Mouse (Mus musculus): Measurements from ENCODE around the gene Uchl1.

The Uchl1 gene

DNA sequence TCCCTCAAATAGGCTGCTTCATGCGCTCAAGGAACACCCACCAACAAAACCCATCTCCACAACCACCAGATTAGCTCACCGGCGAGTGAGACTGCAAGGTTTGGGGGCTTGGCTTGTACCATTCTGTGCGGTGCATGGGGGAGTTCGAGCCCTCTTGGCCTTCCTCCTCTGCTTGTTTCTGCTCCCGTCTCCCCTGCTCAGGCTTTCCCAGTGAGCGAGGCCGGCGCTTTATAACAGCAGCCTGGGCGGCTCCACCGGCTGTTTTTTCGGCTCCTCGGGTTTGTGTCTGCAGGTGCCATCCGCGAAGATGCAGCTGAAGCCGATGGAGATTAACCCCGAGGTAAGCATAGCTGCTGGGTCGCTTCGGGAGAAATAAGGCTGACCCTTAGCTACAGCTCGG is at the start of gene Uchl1:
Gene Uchl1, plus strand, starts transcription at position 109 of the 400 bp plus-strand sequence.
- peak; percentile 92 for DNase-seq

- no peak for DNase-seq
Observed at GRCm38 (mm10) chr5:66627805-66628204, 48.1 kb upstream of the Uchl1 start.

GRCm38 (mm10) chr5:66635459-66636079 is 40.3 kb upstream of the Uchl1 start:
- no peak for DNase-seq

DNA sequence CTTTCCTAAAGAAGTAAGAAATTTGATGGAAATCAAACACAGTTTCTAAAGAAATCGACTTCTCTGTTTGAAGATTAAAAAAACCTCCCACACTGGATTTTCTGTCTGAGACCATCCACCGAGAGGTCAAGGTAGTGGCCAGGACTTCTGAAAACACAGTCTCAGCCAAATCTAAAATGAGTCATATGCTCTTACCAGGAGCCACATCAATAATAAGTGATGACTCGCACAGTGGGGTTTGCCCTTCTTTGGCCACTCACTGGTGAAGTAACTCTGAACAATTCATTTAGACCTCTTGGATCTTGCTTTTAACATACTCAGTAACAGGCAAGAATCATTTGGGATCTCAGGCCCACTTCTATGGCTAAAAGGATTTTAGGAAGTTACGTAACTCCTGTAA is 33.7 kb upstream of the Uchl1 start:
- DNase-seq: no peak

GRCm38 (mm10) chr5:66643260-66643659 is 32.6 kb upstream of the Uchl1 start:
- no peak for DNase-seq

DNA sequence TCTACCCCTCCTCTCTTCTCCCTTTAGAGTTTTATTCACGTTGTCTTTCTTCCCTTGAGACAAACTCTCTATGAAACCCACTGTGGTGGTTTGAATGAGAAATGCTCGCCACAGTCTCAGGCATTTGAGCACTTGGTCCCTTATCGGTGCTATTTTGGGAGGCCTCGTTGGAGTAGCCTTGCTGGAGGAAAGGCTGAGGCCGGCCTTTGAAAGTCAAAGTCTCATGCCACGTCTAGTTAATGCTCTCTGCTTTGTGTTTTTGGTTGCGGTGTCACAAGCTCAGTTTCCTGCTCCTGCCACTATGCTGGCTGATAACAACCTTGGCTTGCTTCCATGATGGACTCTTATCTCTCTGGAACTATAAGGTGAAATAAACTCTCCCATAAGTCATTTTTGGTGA is 28.4 kb upstream of the Uchl1 start:
- no peak for DNase-seq

DNA sequence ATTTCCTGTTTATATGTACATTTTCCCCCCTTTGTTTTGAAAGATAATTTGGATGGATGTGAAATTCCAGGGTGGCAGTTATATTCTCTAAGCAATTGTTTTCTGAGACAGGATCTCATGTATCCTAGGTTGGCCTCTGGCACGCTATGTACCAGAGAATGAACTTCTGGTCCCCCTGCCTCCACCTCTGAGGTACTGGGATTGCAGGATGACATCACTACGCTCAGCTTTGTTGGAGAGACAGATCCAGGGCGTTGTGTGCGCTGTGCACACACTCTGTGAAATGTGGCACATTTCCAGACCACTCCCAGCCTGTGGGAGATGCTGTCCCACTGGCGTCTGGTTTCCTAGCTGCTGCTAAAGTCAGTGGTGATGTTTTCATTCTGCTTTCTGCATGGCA is 21.7 kb upstream of the Uchl1 start:
- DNase-seq: no peak

DNA sequence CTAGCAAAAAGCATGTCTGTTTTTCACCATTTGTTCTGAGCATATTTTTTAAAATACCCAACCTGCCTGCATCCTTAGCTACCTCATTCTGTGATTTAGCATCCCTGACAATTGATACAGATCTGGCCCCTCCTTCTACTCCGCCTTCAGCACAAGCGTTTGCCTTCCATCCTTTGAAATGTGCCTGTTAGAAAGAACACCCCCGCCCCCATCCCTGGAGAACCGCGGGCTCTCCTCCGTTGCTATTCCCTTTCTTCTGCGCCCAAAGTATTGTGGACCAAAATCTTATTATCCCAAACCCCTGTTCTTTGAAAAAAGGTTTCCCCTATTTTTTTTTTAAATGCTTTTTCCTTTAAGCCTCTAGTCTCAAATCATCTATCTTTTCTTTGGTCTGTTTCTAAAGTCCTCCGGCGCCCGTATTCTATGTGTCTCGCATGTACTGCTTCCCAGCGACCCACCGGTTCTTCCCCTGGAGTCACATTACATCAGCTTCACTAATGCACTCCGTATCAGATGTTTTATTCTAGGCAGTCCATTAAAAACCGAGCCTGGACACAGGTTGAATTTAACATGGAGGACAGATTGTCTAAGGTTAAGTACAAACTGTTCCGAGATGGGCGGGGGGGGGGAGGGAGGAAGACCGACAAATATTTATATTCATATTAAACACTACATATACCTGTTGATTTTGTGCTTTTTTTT is 551 bp upstream of the Uchl1 start:
- DNase-seq: peak; percentile 51

- peak; percentile 80 for DNase-seq
Observed at GRCm38 (mm10) chr5:66676457-66677117, 696 bp downstream of the Uchl1 start.

DNA sequence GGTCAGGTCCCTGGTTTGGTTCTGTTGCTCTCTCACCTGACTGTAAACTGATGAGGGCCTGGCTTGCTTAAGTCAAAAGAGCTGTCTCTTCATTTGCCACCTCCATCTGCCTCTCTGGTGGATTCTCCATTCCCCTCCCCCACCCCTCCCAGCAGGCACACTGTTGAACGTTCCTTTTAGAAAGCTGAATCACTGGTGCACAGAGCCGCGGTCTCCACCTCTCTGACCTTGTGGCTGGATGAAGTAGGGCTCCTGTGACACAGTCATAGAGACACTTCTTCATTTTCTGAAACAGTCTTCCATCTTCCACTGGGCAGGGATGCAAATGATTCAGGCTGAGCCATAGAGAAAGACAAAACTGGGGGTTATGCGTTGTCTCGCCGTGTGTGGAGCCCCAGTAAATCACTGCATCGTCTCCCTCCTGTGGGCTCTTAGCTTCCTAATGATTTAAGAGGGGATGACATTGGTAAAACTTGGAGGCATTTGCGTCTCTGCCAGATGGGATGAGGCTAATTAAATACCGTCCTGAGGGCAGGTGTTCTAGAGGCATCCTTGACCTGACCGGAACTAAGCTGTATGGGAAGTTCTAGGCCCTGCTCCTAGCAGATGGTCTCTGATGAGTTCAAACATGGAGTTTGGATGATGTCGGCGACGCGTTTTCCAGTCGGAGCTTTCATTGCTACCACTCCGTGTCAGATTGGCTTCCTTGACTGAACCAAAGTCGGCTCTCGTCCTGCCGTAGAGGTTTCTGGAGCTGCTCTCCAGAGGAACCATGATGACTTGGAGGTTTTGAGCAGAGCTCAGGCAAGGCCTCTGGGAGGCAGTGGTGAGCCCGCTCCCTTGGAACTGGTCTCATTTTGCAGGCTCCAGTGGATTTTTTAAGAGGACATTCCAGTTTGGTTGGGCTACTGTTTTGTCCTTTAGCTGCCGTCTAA is 1.8 kb downstream of the Uchl1 start:
- no peak for DNase-seq

- peak; percentile 81 for DNase-seq
Observed at GRCm38 (mm10) chr5:66679222-66679621, 3.3 kb downstream of the Uchl1 start.

DNA sequence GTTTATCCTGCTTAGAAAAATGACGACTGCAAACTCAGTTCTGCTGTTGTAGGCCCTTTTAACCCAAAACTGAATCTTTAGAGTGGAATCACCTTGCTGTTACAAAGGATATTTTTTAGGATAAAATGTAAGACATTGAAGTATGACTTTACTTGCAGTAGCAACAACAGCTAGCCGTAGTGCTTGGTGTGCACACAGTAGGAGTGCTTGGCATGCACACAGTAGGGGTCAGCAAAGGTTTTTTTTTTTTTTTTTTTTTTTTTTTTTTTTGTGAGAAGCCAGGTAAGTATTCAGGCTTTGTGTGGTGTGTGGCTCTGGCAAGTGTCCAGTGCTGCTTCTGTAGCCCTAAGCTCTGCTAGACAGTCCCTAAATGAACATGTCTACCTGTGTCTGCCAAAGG is 10.0 kb downstream of the Uchl1 start:
- DNase-seq: no peak

- DNase-seq: no peak
Observed at GRCm38 (mm10) chr5:66686863-66687262, 11.0 kb downstream of the Uchl1 start.

- DNase-seq: no peak
Observed at GRCm38 (mm10) chr5:66687737-66688136, 11.8 kb downstream of the Uchl1 start.

DNA sequence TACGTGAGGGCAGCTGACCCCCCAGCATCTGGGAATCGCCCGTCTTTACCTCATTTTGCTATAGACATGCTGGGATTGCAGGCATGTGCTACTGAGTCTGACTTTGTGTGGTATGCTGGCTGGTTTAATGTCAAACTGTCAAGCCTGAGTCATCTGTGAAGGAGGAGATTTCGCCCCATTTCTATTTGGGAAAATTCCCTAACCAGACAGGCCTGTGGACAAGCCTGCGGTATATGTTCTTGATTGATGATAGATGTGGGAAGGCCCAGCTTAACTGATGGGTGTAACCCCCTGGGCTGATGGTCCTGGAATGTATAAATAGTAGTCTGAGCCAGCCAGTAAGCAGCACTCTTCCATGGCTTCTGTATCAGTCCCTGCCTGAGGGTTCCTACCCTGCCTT is 12.4 kb downstream of the Uchl1 start:
- DNase-seq: no peak

DNA sequence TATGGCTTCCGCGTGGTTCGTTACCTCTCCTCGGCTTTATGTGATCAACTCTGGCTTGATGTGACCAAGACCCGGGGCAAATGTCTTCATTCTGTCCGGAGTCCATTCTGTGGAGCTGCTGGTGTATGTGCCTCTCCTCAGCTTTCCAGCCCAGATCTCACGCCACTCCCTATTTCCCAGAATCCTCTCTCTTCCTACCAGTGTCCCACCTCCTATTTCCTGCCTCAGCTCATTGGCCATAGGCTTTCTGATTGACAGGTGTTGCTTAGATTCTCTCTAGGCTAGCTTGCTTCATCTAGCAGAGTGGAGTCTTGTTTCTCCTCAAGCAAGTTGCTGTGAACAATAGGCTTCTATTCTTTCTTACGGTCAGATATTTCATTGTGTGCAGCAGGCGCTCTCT is 13.9 kb downstream of the Uchl1 start:
- DNase-seq: no peak

- no peak for DNase-seq
Observed at GRCm38 (mm10) chr5:66693231-66693630, 17.3 kb downstream of the Uchl1 start.

DNA sequence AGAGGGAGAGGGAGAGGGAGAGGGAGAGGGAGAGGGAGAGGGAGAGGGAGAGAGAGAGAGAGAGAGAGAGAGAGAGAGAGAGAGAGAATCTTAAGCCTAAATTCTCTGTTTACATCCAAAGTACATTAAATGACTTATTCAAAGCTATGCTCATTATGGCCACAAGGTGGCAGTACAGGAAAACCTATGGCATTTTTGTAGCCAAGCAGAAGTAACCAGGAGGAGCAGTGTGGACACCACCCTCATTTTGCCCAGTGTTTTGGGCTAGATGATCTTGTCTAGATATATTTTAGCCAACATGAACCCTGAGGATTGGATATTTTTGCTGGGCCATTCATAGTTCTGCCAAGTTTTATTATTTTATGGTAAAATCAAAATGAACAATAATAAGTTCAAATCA is 21.2 kb downstream of the Uchl1 start:
- DNase-seq: no peak

DNA sequence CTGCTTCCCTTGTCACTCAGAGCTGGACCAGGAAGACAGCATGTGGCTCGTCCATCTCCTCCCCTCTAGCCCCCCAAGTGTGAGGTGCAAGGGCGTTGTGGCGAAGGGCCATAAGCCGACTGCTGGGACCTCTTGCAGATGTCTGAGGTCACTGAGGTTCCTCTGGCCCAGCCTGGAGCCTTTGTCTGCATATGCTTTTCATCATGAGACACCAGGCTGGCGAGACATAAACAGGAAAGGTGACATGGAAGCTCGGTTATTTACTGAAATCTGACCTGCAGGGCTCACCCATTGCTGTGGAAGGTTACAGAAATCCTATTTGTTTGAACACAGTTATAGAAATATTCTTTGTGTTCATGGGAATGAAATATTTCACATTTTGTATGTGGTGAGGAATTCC is 24.0 kb downstream of the Uchl1 start:
- no peak for DNase-seq

DNA sequence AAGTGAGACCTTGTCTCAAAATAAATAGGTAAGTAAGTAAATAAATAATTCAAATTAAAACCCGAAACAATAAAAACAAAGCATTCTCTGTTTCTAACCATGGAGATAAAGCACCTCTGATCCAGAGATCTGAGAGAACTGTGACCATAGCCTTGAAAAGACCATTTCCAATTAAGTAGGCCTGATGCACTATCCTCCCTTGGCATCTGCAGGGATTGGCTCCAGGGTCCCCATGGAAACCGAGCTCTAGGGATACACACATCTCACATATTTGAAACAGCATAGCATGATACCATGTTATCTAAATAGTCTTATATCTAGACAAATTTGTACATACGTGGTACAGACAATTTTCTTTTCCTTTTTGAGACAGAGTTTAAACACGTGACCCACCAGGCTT is 26.1 kb downstream of the Uchl1 start:
- no peak for DNase-seq

- no peak for DNase-seq
Observed at GRCm38 (mm10) chr5:66703317-66704004, 27.6 kb downstream of the Uchl1 start.

- no peak for DNase-seq
Observed at GRCm38 (mm10) chr5:66707859-66708258, 32.0 kb downstream of the Uchl1 start.
